Mouse (Mus musculus) lung, adult 2 months (tissue): ENCODE data around the gene Khk.

Experiments
- CTCF ChIP-seq: fragments of 200-500 bp; IDR thresholded peaks from 2 replicates; pipeline ENCODE4 v1.5.1; 2011; ENCODE audit warnings: mild to moderate bottlenecking, low read length, control low read depth; ENCODE audit not compliant: insufficient read depth
- POLR2A ChIP-seq: fragments of 200-500 bp; IDR thresholded peaks from 2 replicates; pipeline ENCODE4 v1.6.1; 2011; ENCODE audit warnings: low read depth, mild to moderate bottlenecking, control low read depth, low read length, borderline replicate concordance; ENCODE audit errors: extremely low read depth

- no peak for TF ChIP-seq CTCF
- TF ChIP-seq POLR2A = no peak
These were observed 1.9 kb downstream of the Khk start for GRCm38 (mm10) chr5:30923119-30923518.
